Comparison of ENCODE assay signal across 15 mouse cellular contexts in the genomic region with DNA sequence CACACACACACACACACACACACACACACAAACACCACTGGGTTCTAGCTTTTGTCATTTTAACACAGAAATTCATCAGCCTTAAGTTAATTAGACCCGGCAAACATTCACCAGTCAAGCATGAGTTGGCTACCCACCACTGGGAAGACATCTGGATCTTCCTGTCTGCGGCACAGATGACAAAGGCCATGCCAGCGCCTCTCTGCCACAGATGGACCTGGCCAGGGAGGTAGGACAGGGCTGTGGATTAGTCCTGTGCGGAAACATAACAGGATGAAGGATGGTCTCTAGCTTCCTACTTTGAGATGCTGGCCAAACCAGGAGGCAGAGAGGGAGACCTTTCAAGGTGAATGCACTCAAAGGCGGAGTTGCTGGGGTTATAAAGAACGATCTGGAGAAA.
"Had no signal": no experiment of that assay in that cellular context is flagged by ENCODE, and none has a peak within 500 bp of the region (broad histone marks: within the 10 kb centered on the region; RNA-seq: fewer than 3 reads in every experiment).

No protein-coding gene starts in this region.

- H3K9me3 ChIP-seq: liver, embryonic 13.5 days; neural tube, embryonic 12.5 days; neural tube, embryonic 15.5 days had no signal

- H3K4me3 ChIP-seq: liver, embryonic 13.5 days; neural tube, embryonic 12.5 days; neural tube, embryonic 15.5 days had no signal

- H3K36me3 ChIP-seq: liver, embryonic 13.5 days; neural tube, embryonic 12.5 days; neural tube, embryonic 15.5 days had no signal

- DNase-seq: layer of hippocampus, postnatal 36 days; liver, embryonic 13.5 days; lung, adult 2 months; lung, postnatal 14 days; lung, postnatal 4 days; midbrain, embryonic 14.5 days; right cerebral cortex, adult 18-20 months; right cerebral cortex, postnatal 14 days; right cerebral cortex, postnatal 4 days; thymus, adult 2 months; thymus, postnatal 14 days; thymus, postnatal 4 days had no signal

- H3K27me3 ChIP-seq: liver, embryonic 13.5 days; neural tube, embryonic 12.5 days; neural tube, embryonic 15.5 days had no signal

- H3K9ac ChIP-seq: liver, embryonic 13.5 days; neural tube, embryonic 12.5 days; neural tube, embryonic 15.5 days had no signal

- H3K4me1 ChIP-seq: liver, embryonic 13.5 days; neural tube, embryonic 12.5 days had no signal

- H3K4me2 ChIP-seq: liver, embryonic 13.5 days; neural tube, embryonic 12.5 days; neural tube, embryonic 15.5 days had no signal

- H3K27ac ChIP-seq: liver, embryonic 13.5 days; neural tube, embryonic 12.5 days; neural tube, embryonic 15.5 days; stomach, postnatal 0 days had no signal
